Mouse (Mus musculus) heart, embryonic 13.5 days (tissue): ENCODE data around the gene Ttll7. TPM values are rescaled to one million over a fixed set of nuclear protein-coding genes. Genes with fewer than 3 reads are reported as not detected.

Source experiments
- ATAC-seq: fragments of 200-750 bp; cut with Nextera tagmentation; 2 replicates; pipeline ENCODE4 v1.8.0; 2017; ENCODE audit warnings: moderate TSS enrichment; ENCODE audit not compliant: insufficient number of reproducible peaks, low FRiP score, low TSS enrichment; ENCODE audit errors: extremely low read depth
- H3K27ac ChIP-seq: fragments of 300-500 bp; sonication (generic); replicated peaks from 2 replicates; pipeline ENCODE4 v1.5.1; 2015; ENCODE audit warnings: moderate library complexity, mild to moderate bottlenecking, inconsistent platforms
- H3K27me3 ChIP-seq: fragments of 300-500 bp; sonication (generic); replicated peaks from 2 replicates; pipeline ENCODE4 v1.6.1; 2015; ENCODE audit warnings: mild to moderate bottlenecking, inconsistent platforms
- H3K36me3 ChIP-seq: fragments of 300-500 bp; sonication (generic); 2 replicates; pipeline ENCODE4 v1.6.1; 2015; ENCODE audit warnings: mild to moderate bottlenecking, inconsistent platforms
- H3K4me1 ChIP-seq: fragments of 300-500 bp; sonication (generic); 2 replicates; pipeline ENCODE4 v1.6.1; 2015; ENCODE audit warnings: inconsistent platforms
- H3K4me2 ChIP-seq: fragments of 300-500 bp; sonication (generic); 2 replicates; pipeline ENCODE4 v1.6.1; 2015; ENCODE audit warnings: inconsistent platforms, mild to moderate bottlenecking, moderate library complexity
- H3K4me3 ChIP-seq: fragments of 300-500 bp; sonication (generic); 2 replicates; pipeline ENCODE4 v1.5.1; 2015; ENCODE audit warnings: moderate library complexity, mild to moderate bottlenecking, inconsistent platforms
- H3K9ac ChIP-seq: fragments of 300-500 bp; sonication (generic); 2 replicates; pipeline ENCODE4 v1.6.1; 2015; ENCODE audit warnings: inconsistent platforms, mild to moderate bottlenecking, moderate library complexity
- H3K9me3 ChIP-seq: fragments of 300-500 bp; sonication (generic); 2 replicates; pipeline ENCODE4 v1.6.1; 2016; ENCODE audit warnings: inconsistent platforms
- WGBS: fragments of 180-500 bp; shearing (Covaris S2); methylation state at CpG from one replicate; pipeline ENCODE4 v1.1.7; 2015; ENCODE audit warnings: mixed read lengths; 5-methylcytosine and 5-hydroxymethylcytosine counted together
- polyA plus RNA-seq: library from polyadenylated mRNA; unstranded; fragments of >200 nt; fragmentation: Nextera tagmentation; extraction: Ambion mirVana; gene quantifications from 2 replicates; pipeline ENCODE4 v1.2.1, GENCODE M21; 2015

Ttll7 gene
- polyA plus RNA-seq, 1 experiment from 2014 or later, result 1.5 TPM

GRCm38 (mm10) chr3:146994670-146995415 is 142.7 kb downstream of the Ttll7 start:
- no peak overlapping the region for H3K4me3 ChIP-seq
- H3K9ac ChIP-seq, result no peak overlapping the region
- peak overlapping the region; percentile 57 for H3K4me2 ChIP-seq
- no peaks in the 10 kb centered on the region for H3K9me3 ChIP-seq
- no peak overlapping the region for H3K27ac ChIP-seq
- no peaks in the 10 kb centered on the region for H3K27me3 ChIP-seq
- 58% methylated on average over 15 of the region's 15 CpGs for WGBS
- ATAC-seq, result no peak
- no peaks in the 10 kb centered on the region for H3K36me3 ChIP-seq
- H3K4me1 ChIP-seq, result peaks cover 20% of the 10 kb centered on the region

- H3K9ac ChIP-seq, result no peak overlapping the region
- no peaks in the 10 kb centered on the region for H3K36me3 ChIP-seq
- peaks cover 23% of the 10 kb centered on the region for H3K4me1 ChIP-seq
- H3K4me2 ChIP-seq, result no peak overlapping the region
- 38% methylated on average over 2 of the region's 2 CpGs for WGBS
- no peak overlapping the region for H3K4me3 ChIP-seq
- no peaks in the 10 kb centered on the region for H3K27me3 ChIP-seq
- H3K9me3 ChIP-seq, result no peaks in the 10 kb centered on the region
- ATAC-seq, result no peak
- H3K27ac ChIP-seq, result peak overlapping the region; percentile 42; the same call in 1 of the 2 replicates
These were observed 147.0 kb downstream of the Ttll7 start for GRCm38 (mm10) chr3:146999148-146999547.

- H3K9me3 ChIP-seq, result no peaks in the 10 kb centered on the region
- H3K4me3 ChIP-seq, result no peak overlapping the region
- ATAC-seq, result no peak
- H3K4me1 ChIP-seq, result peaks cover 23% of the 10 kb centered on the region
- 59% methylated on average over 3 of the region's 3 CpGs for WGBS
- no peaks in the 10 kb centered on the region for H3K36me3 ChIP-seq
- no peaks in the 10 kb centered on the region for H3K27me3 ChIP-seq
- no peak overlapping the region for H3K9ac ChIP-seq
- H3K4me2 ChIP-seq, result no peak overlapping the region
- H3K27ac ChIP-seq, result no peak overlapping the region
These were observed 148.8 kb downstream of the Ttll7 start for GRCm38 (mm10) chr3:147000963-147001362.

DNA sequence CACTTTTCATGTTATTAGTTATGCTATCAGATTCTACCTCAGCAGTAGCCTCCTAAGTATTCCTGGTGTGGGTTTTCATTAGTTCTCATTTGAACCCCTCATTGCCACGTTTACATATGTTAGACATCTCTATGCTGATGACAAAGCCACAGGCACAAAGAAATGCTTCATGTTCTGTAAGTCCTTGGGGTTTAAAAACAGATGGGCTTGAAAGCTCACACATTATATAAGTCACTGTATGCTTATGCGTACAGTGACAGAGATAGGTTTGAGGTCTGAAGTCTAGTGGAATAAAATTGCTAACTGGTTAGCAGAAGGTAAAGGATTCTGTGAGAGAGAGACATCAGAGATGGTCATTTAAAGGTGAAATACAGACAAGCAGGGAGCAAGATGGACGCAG is 149.4 kb downstream of the Ttll7 start:
- 77% methylated on average over 3 of the region's 3 CpGs for WGBS
- no peak overlapping the region for H3K27ac ChIP-seq
- H3K4me2 ChIP-seq, result no peak overlapping the region
- H3K4me1 ChIP-seq, result peaks cover 21% of the 10 kb centered on the region
- no peaks in the 10 kb centered on the region for H3K9me3 ChIP-seq
- no peak overlapping the region for H3K4me3 ChIP-seq
- no peaks in the 10 kb centered on the region for H3K36me3 ChIP-seq
- no peak overlapping the region for H3K9ac ChIP-seq
- ATAC-seq, result no peak
- H3K27me3 ChIP-seq, result no peaks in the 10 kb centered on the region

- Histone ChIP-seq H3K4me1 (no peaks in the 10 kb centered on the region), H3K4me3 (no peak overlapping the region), H3K36me3 (no peaks in the 10 kb centered on the region), H3K9ac (no peak overlapping the region), H3K9me3 (no peaks in the 10 kb centered on the region), H3K27ac (no peak overlapping the region), H3K4me2 (no peak overlapping the region), H3K27me3 (no peaks in the 10 kb centered on the region)
- ATAC-seq, result no peak
- WGBS, result 78% methylated on average over 6 of the region's 6 CpGs
These were observed 164.3 kb downstream of the Ttll7 start for GRCm38 (mm10) chr3:147016506-147016905.

- ATAC-seq, result no peak
- H3K27ac ChIP-seq, result no peak overlapping the region
- H3K4me3 ChIP-seq, result no peak overlapping the region
- no peak overlapping the region for H3K9ac ChIP-seq
- H3K4me2 ChIP-seq, result no peak overlapping the region
- 73% methylated on average over 5 of the region's 5 CpGs for WGBS
- no peaks in the 10 kb centered on the region for H3K27me3 ChIP-seq
- H3K36me3 ChIP-seq, result no peaks in the 10 kb centered on the region
- no peaks in the 10 kb centered on the region for H3K9me3 ChIP-seq
- no peaks in the 10 kb centered on the region for H3K4me1 ChIP-seq
These were observed 167.3 kb downstream of the Ttll7 start for GRCm38 (mm10) chr3:147019506-147019905.

DNA sequence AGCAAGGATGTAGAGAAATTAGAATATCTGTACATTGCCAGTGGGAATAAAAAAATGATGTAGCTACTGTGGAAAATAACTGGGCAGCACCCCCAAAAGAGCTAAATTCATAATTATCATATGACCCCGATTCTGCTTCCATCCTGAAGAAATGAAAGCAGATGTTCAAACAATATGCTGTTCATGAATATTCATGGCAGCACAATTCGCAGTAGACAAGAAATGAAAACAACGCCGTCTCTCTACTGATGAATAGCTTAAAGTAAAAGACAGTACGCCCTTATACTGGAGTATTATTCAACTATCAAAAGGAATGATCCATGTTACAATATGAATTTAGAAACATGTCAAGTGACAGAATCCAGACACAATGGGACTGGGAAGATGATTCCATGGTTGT is 174.1 kb downstream of the Ttll7 start:
- H3K27ac ChIP-seq, result no peak overlapping the region
- H3K9ac ChIP-seq, result no peak overlapping the region
- H3K27me3 ChIP-seq, result no peaks in the 10 kb centered on the region
- no peaks in the 10 kb centered on the region for H3K9me3 ChIP-seq
- WGBS, result 85% methylated on average over 5 of the region's 5 CpGs
- ATAC-seq, result no peak
- no peak overlapping the region for H3K4me3 ChIP-seq
- H3K4me2 ChIP-seq, result no peak overlapping the region
- H3K4me1 ChIP-seq, result no peaks in the 10 kb centered on the region
- H3K36me3 ChIP-seq, result no peaks in the 10 kb centered on the region

- Histone ChIP-seq H3K4me2 (no peak overlapping the region), H3K9ac (no peak overlapping the region), H3K36me3 (no peaks in the 10 kb centered on the region), H3K9me3 (no peaks in the 10 kb centered on the region), H3K4me1 (peaks cover 3% of the 10 kb centered on the region), H3K27ac (no peak overlapping the region), H3K4me3 (no peak overlapping the region), H3K27me3 (no peaks in the 10 kb centered on the region)
- 63% methylated on average over 7 of the region's 7 CpGs for WGBS
- ATAC-seq, result no peak
These were observed 176.2 kb downstream of the Ttll7 start for GRCm38 (mm10) chr3:147028382-147028781.

GRCm38 (mm10) chr3:147029718-147030117 is 177.6 kb downstream of the Ttll7 start:
- Histone ChIP-seq H3K4me1 (peaks cover 9% of the 10 kb centered on the region), H3K27ac (no peak overlapping the region), H3K4me3 (no peak overlapping the region), H3K9me3 (no peaks in the 10 kb centered on the region), H3K4me2 (no peak overlapping the region), H3K36me3 (no peaks in the 10 kb centered on the region), H3K9ac (no peak overlapping the region), H3K27me3 (no peaks in the 10 kb centered on the region)
- no peak for ATAC-seq
- 76% methylated on average over 11 of the region's 11 CpGs for WGBS

- WGBS, result 57% methylated on average over 11 of the region's 11 CpGs
- Histone ChIP-seq H3K4me1 (peaks cover 9% of the 10 kb centered on the region), H3K27ac (no peak overlapping the region), H3K4me3 (no peak overlapping the region), H3K9ac (no peak overlapping the region), H3K36me3 (no peaks in the 10 kb centered on the region), H3K4me2 (no peak overlapping the region; the same call in 1 of the 2 replicates), H3K27me3 (no peaks in the 10 kb centered on the region), H3K9me3 (no peaks in the 10 kb centered on the region)
- no peak for ATAC-seq
These were observed 178.2 kb downstream of the Ttll7 start for GRCm38 (mm10) chr3:147030266-147030880.
